Mouse (Mus musculus): ENCODE results near the gene Slc22a7. TPM values are rescaled to one million over a fixed set of nuclear protein-coding genes. Genes with fewer than 3 reads are reported as not detected.

Gene Slc22a7
- not detected for total RNA-seq (2023)

GRCm38 (mm10) chr17:46438298-46438873, at the start of gene Slc22a7:
Slc22a7 (minus strand) TSS chr17:46438457.

GRCm38 (mm10) chr17:46487431-46487830, 49.2 kb upstream of the Slc22a7 start, which contains the start of gene Ttbk1:
Ttbk1 (minus strand) TSS chr17:46487675.

GRCm38 (mm10) chr17:46428761-46429414, 9.4 kb downstream of the Slc22a7 start, which contains the start of gene Crip3:
Crip3 (plus strand) TSS chr17:46428926.

GRCm38 (mm10) chr17:46383294-46384060, 54.8 kb downstream of the Slc22a7 start, which contains the start of gene Zfp318:
Zfp318 (plus strand) TSS chr17:46383731.

Other genes with a start within 250 kb of the Slc22a7 start
- gene Polh, start 235.8 kb downstream of the Slc22a7 start, total RNA-seq (2023): 13.6 TPM
- gene Xpo5, start 235.7 kb downstream of the Slc22a7 start, total RNA-seq (2023): 36.9 TPM
- gene Polr1c, start 190.4 kb downstream of the Slc22a7 start, total RNA-seq (2023): 60.4 TPM
- 114 TPM for gene Yipf3, start 190.4 kb downstream of the Slc22a7 start, total RNA-seq (2023)
- gene Lrrc73, start 184.9 kb downstream of the Slc22a7 start, total RNA-seq (2023): 2.2 TPM
- 55.2 TPM for gene Tjap1, start 155.4 kb downstream of the Slc22a7 start, total RNA-seq (2023)
- 0.44 TPM for gene Dlk2, start 141.0 kb downstream of the Slc22a7 start, total RNA-seq (2023)
- 19.1 TPM for gene Abcc10, start 110.1 kb downstream of the Slc22a7 start, total RNA-seq (2023)
- gene Zfp318, start 54.7 kb downstream of the Slc22a7 start, total RNA-seq (2023): 45.1 TPM
- gene Crip3, start 9.5 kb downstream of the Slc22a7 start, total RNA-seq (2023): not detected
- 0.59 TPM for gene Ttbk1, start 49.2 kb upstream of the Slc22a7 start, total RNA-seq (2023)
- gene Dnph1, start 58.3 kb upstream of the Slc22a7 start, total RNA-seq (2023): 0.83 TPM
- gene Cul9, start 107.9 kb upstream of the Slc22a7 start, total RNA-seq (2023): 15.0 TPM
- gene Srf, start 117.7 kb upstream of the Slc22a7 start, total RNA-seq (2023): 84.8 TPM
- gene Ptk7, start 191.0 kb upstream of the Slc22a7 start, total RNA-seq (2023): 0.21 TPM
- gene Klc4, start 207.6 kb upstream of the Slc22a7 start, total RNA-seq (2023): 14.8 TPM
- 32.0 TPM for gene Mrpl2, start 207.8 kb upstream of the Slc22a7 start, total RNA-seq (2023)
- 5.6 TPM for gene Cul7, start 211.9 kb upstream of the Slc22a7 start, total RNA-seq (2023)
- gene Rrp36, start 235.9 kb upstream of the Slc22a7 start, total RNA-seq (2023): 29.7 TPM
- 49.4 TPM for gene Mea1, start 240.3 kb upstream of the Slc22a7 start, total RNA-seq (2023)
- gene Klhdc3, start 242.5 kb upstream of the Slc22a7 start, total RNA-seq (2023): 50.4 TPM